Mouse (Mus musculus) kidney, adult 11 months (tissue): Measurements from ENCODE around the gene Morf4l1.
"Not testable (repeated sequence)": the region's sequence is repeated elsewhere in the genome, so short reads cannot be mapped to it uniquely, and the experiment has no call there.

Source experiments
- DNase-seq: peaks from one replicate; pipeline ENCODE4 v3.0.0; 2022

Morf4l1 gene

GRCm38 (mm10) chr9:90113651-90114566 lies 665 bp downstream of the Morf4l1 start:
- peak; percentile 93 for DNase-seq

GRCm38 (mm10) chr9:90113151-90113550 lies 1.4 kb downstream of the Morf4l1 start:
- no peak for DNase-seq

- DNase-seq: no peak
These were observed 5.2 kb downstream of the Morf4l1 start for GRCm38 (mm10) chr9:90109386-90109785.

- no peak for DNase-seq
These were observed 6.3 kb downstream of the Morf4l1 start for GRCm38 (mm10) chr9:90108272-90108671.

- no peak for DNase-seq
These were observed 7.7 kb downstream of the Morf4l1 start for GRCm38 (mm10) chr9:90106915-90107314.

GRCm38 (mm10) chr9:90105462-90105861 lies 9.1 kb downstream of the Morf4l1 start:
- no peak for DNase-seq

- DNase-seq: no peak
These were observed 13.8 kb downstream of the Morf4l1 start for GRCm38 (mm10) chr9:90100760-90101159.

- DNase-seq: no peak
These were observed 15.6 kb downstream of the Morf4l1 start for GRCm38 (mm10) chr9:90098934-90099333.

- DNase-seq: no peak
These were observed 25.1 kb downstream of the Morf4l1 start for GRCm38 (mm10) chr9:90089339-90090104.

- DNase-seq: no peak
These were observed 26.6 kb downstream of the Morf4l1 start for GRCm38 (mm10) chr9:90087906-90088485.

- no peak for DNase-seq
These were observed 29.7 kb downstream of the Morf4l1 start for GRCm38 (mm10) chr9:90084766-90085468.

GRCm38 (mm10) chr9:90084152-90084551 lies 30.4 kb downstream of the Morf4l1 start:
- DNase-seq: no peak

GRCm38 (mm10) chr9:90082992-90083391 lies 31.6 kb downstream of the Morf4l1 start:
- DNase-seq: no peak

GRCm38 (mm10) chr9:90081961-90082360 lies 32.6 kb downstream of the Morf4l1 start:
- not testable (repeated sequence) for DNase-seq

GRCm38 (mm10) chr9:90076849-90077461 lies 37.6 kb downstream of the Morf4l1 start:
- peak; percentile 59 for DNase-seq

- DNase-seq: no peak
These were observed 38.4 kb downstream of the Morf4l1 start for GRCm38 (mm10) chr9:90076131-90076530.

GRCm38 (mm10) chr9:90075336-90075735 lies 39.2 kb downstream of the Morf4l1 start:
- no peak for DNase-seq

GRCm38 (mm10) chr9:90070174-90070573 lies 44.4 kb downstream of the Morf4l1 start:
- DNase-seq: no peak

GRCm38 (mm10) chr9:90069485-90069884 lies 45.1 kb downstream of the Morf4l1 start:
- DNase-seq: peak; percentile 53

- DNase-seq: no peak
These were observed 45.8 kb downstream of the Morf4l1 start for GRCm38 (mm10) chr9:90068786-90069185.

GRCm38 (mm10) chr9:90067341-90067740 lies 47.2 kb downstream of the Morf4l1 start:
- DNase-seq: no peak

GRCm38 (mm10) chr9:90060932-90061331 lies 53.6 kb downstream of the Morf4l1 start:
- DNase-seq: not testable (repeated sequence)

- no peak for DNase-seq
These were observed 54.0 kb downstream of the Morf4l1 start for GRCm38 (mm10) chr9:90060574-90060875.
